Mouse (Mus musculus) liver, embryonic 16.5 days (tissue): ENCODE measurements at regions not wholly inside any gene's neighbourhood (a gene's known extent, or its start where the extent isn't known, plus 50 kb on each side); places are given as distances from the start of the nearest gene placed in this dataset.

Experiments
- ATAC-seq: fragments of 200-750 bp; cut with Nextera tagmentation; 2 replicates; pipeline ENCODE4 v1.8.0; 2017; ENCODE audit warnings: low read depth, mild to moderate bottlenecking, moderate number of reproducible peaks, moderate library complexity
- H3K27ac ChIP-seq: fragments of 300-500 bp; sonication (generic); 2 replicates; pipeline ENCODE4 v1.5.1; 2014; ENCODE audit warnings: mild to moderate bottlenecking, low read length
- H3K27me3 ChIP-seq: fragments of 300-500 bp; sonication (generic); 2 replicates; pipeline ENCODE4 v1.6.1; 2014; ENCODE audit warnings: low read depth, low read length, mixed read lengths; ENCODE audit not compliant: control insufficient read depth, insufficient read depth
- H3K36me3 ChIP-seq: fragments of 300-500 bp; sonication (generic); 2 replicates; pipeline ENCODE4 v1.6.1; 2014; ENCODE audit warnings: mild to moderate bottlenecking; ENCODE audit not compliant: control insufficient read depth, insufficient read depth
- H3K4me1 ChIP-seq: fragments of 300-500 bp; sonication (generic); 2 replicates; pipeline ENCODE4 v1.6.1; 2014; ENCODE audit warnings: low read depth, low read length, mixed read lengths; ENCODE audit not compliant: control insufficient read depth
- H3K4me2 ChIP-seq: fragments of 300-500 bp; sonication (generic); 2 replicates; pipeline ENCODE4 v1.6.1; 2014; ENCODE audit warnings: low read depth, low read length, mixed read lengths
- H3K4me3 ChIP-seq: fragments of 300-500 bp; sonication (generic); 2 replicates; pipeline ENCODE4 v1.5.1; 2014; ENCODE audit warnings: low read depth, mild to moderate bottlenecking, low read length
- H3K9ac ChIP-seq: fragments of 300-500 bp; sonication (generic); 2 replicates; pipeline ENCODE4 v1.6.1; 2014; ENCODE audit warnings: low read depth, low read length
- H3K9me3 ChIP-seq: fragments of 300-500 bp; sonication (generic); replicated peaks from 2 replicates; pipeline ENCODE4 v1.6.1; 2016; ENCODE audit warnings: low read length; ENCODE audit not compliant: control insufficient read depth
- WGBS: fragments of 180-500 bp; shearing (Covaris S2); extraction: QIAGEN DNeasy Blood & Tissue Kit; methylation state at CpG from one replicate; pipeline ENCODE4 v1.1.7; 2014; ENCODE audit not compliant: insufficient replicate concordance; 5-methylcytosine and 5-hydroxymethylcytosine counted together

DNA sequence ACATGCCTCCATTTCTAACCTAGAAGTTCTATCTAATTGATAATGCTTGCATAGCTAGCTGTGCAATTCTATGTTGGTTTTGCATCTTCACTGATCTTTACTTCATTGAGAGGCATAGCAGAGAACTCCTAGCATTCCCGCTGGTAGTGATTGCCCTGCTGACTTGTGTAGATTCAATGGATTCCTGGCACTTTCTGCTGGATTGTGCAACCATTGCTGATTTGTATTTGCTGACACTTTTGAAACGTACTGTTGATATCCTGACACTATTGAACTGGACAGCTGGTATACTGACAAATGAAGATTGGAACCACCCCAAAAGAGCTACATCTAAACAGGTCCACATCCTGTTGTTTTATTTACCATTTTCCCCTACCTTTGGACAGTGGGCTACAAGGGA is 404.0 kb upstream of the Pom121l12 start:
- Histone ChIP-seq H3K4me3 (no peak overlapping the region), H3K9me3 (no peaks in the 10 kb centered on the region), H3K27ac (no peak overlapping the region), H3K4me2 (no peak overlapping the region), H3K27me3 (no peaks in the 10 kb centered on the region), H3K9ac (no peak overlapping the region), H3K4me1 (no peaks in the 10 kb centered on the region), H3K36me3 (no peaks in the 10 kb centered on the region)
- no peak for ATAC-seq
- 45% methylated on average over 2 of the region's 2 CpGs for WGBS
